Mouse (Mus musculus) megakaryocyte-erythroid progenitor cell, adult 5-6 weeks (primary cell): ENCODE results near the gene Cerk. TPM values are rescaled to one million over a fixed set of nuclear protein-coding genes. Genes with fewer than 3 reads are reported as not detected.
"Not testable (repeated sequence)": the region's sequence is repeated elsewhere in the genome, so short reads cannot be mapped to it uniquely, and the experiment has no call there.

ENCODE experiments used
- ATAC-seq: replicated peaks from 2 replicates; pipeline ENCODE4 v1.8.0; 2016; ENCODE audit warnings: mild to moderate bottlenecking, inconsistent platforms; ENCODE audit not compliant: severe bottlenecking, poor library complexity, low FRiP score, low TSS enrichment
- total RNA-seq, 2 experiments: library from RNA; stranded (forward) in 1 of 2; stranded (reverse) in 1 of 2; fragments of 200-1000, 215-1000 nt in 1 of 2; fragments of >200 nt in 1 of 2; fragmentation: Nextera tagmentation in 1 of 2; gene quantifications; 2 replicates each; pipeline ENCODE4 v1.2.3; 2014 to 2017

The Cerk gene
- total RNA-seq (2014; fragmentation: Nextera tagmentation): 5.6 and 7.1 TPM in 2 replicates
- 3.5 and 6.1 TPM in 2 replicates for total RNA-seq (2017)

- peak; percentile 73 for ATAC-seq
Measured at GRCm38 (mm10) chr15:86185689-86186569, at the start of gene Cerk. Gene Cerk (minus strand): TSS chr15:86186141.

GRCm38 (mm10) chr15:86234517-86235441, 48.8 kb upstream of the Cerk start:
- ATAC-seq: no peak

GRCm38 (mm10) chr15:86234001-86234400, 48.1 kb upstream of the Cerk start:
- ATAC-seq: no peak

GRCm38 (mm10) chr15:86231831-86232512, 46.0 kb upstream of the Cerk start:
- no peak for ATAC-seq

- no peak for ATAC-seq
Measured at GRCm38 (mm10) chr15:86231170-86231569, 45.2 kb upstream of the Cerk start.

GRCm38 (mm10) chr15:86229623-86230022, 43.7 kb upstream of the Cerk start:
- ATAC-seq: peak; percentile 39; the same call in 1 of the 2 replicates

- ATAC-seq: no peak
Measured at GRCm38 (mm10) chr15:86229088-86229487, 43.1 kb upstream of the Cerk start.

- ATAC-seq: peak; percentile 81
Measured at GRCm38 (mm10) chr15:86228186-86228585, 42.2 kb upstream of the Cerk start.

- ATAC-seq: no peak
Measured at GRCm38 (mm10) chr15:86226968-86227367, 41.0 kb upstream of the Cerk start.

- ATAC-seq: no peak
Measured at GRCm38 (mm10) chr15:86226221-86226620, 40.3 kb upstream of the Cerk start.

- peak; percentile 39 for ATAC-seq
Measured at GRCm38 (mm10) chr15:86224972-86225551, 39.1 kb upstream of the Cerk start.

GRCm38 (mm10) chr15:86221901-86222300, 36.0 kb upstream of the Cerk start:
- ATAC-seq: not testable (repeated sequence)

- no peak for ATAC-seq
Measured at GRCm38 (mm10) chr15:86221369-86221768, 35.4 kb upstream of the Cerk start.

GRCm38 (mm10) chr15:86220715-86221114, 34.8 kb upstream of the Cerk start:
- ATAC-seq: no peak

- ATAC-seq: no peak
Measured at GRCm38 (mm10) chr15:86220229-86220630, 34.3 kb upstream of the Cerk start.

- ATAC-seq: no peak
Measured at GRCm38 (mm10) chr15:86219534-86220228, 33.7 kb upstream of the Cerk start.

- not testable (repeated sequence) for ATAC-seq
Measured at GRCm38 (mm10) chr15:86216641-86217040, 30.7 kb upstream of the Cerk start.

- no peak for ATAC-seq
Measured at GRCm38 (mm10) chr15:86214549-86215201, 28.7 kb upstream of the Cerk start.
